Mouse (Mus musculus): ENCODE data around the gene Slc36a4.

The Slc36a4 gene

GRCm38 (mm10) chr9:15721226-15721833, 11.8 kb downstream of the Slc36a4 start:
- intact Hi-C loops (cut with DNase I) = no loop called here

GRCm38 (mm10) chr9:15722506-15722905, 13.0 kb downstream of the Slc36a4 start:
- intact Hi-C loops (cut with DNase I) = no loop called here

- intact Hi-C loops (cut with DNase I) = no loop called here
These were observed 17.6 kb downstream of the Slc36a4 start for GRCm38 (mm10) chr9:15727168-15727567.

- intact Hi-C loops (cut with DNase I) = no loop called here
These were observed 22.5 kb downstream of the Slc36a4 start for GRCm38 (mm10) chr9:15731758-15732748.

- intact Hi-C loops (cut with DNase I) = no loop called here
These were observed 24.7 kb downstream of the Slc36a4 start for GRCm38 (mm10) chr9:15734056-15734866.

GRCm38 (mm10) chr9:15734867-15735131, 25.3 kb downstream of the Slc36a4 start:
- intact Hi-C loops (cut with DNase I) = no loop called here

GRCm38 (mm10) chr9:15737522-15737921, 28.0 kb downstream of the Slc36a4 start:
- intact Hi-C loops (cut with DNase I) = no loop called here

- intact Hi-C loops (cut with DNase I) = no loop called here
These were observed 31.9 kb downstream of the Slc36a4 start for GRCm38 (mm10) chr9:15741428-15741827.

- intact Hi-C loops (cut with DNase I) = no loop called here
These were observed 32.4 kb downstream of the Slc36a4 start for GRCm38 (mm10) chr9:15741931-15742330.

GRCm38 (mm10) chr9:15745985-15746607, 36.6 kb downstream of the Slc36a4 start:
- intact Hi-C loops (cut with DNase I) = no loop called here

- intact Hi-C loops (cut with DNase I) = no loop called here
These were observed 37.1 kb downstream of the Slc36a4 start for GRCm38 (mm10) chr9:15746636-15747035.

GRCm38 (mm10) chr9:15748383-15748782, 38.8 kb downstream of the Slc36a4 start:
- intact Hi-C loops (cut with DNase I) = no loop called here

- intact Hi-C loops (cut with DNase I) = no loop called here
These were observed 49.8 kb downstream of the Slc36a4 start for GRCm38 (mm10) chr9:15759318-15759717.

GRCm38 (mm10) chr9:15766379-15766778, 56.8 kb downstream of the Slc36a4 start:
- intact Hi-C loops (cut with DNase I) = no loop called here

- intact Hi-C loops (cut with DNase I) = no loop called here
These were observed 57.3 kb downstream of the Slc36a4 start for GRCm38 (mm10) chr9:15766821-15767220.

GRCm38 (mm10) chr9:15772766-15773165, 63.2 kb downstream of the Slc36a4 start:
- intact Hi-C loops (cut with DNase I) = no loop called here

- intact Hi-C loops (cut with DNase I) = no loop called here
These were observed 63.9 kb downstream of the Slc36a4 start for GRCm38 (mm10) chr9:15773426-15773825.

- intact Hi-C loops (cut with DNase I) = no loop called here
These were observed 65.4 kb downstream of the Slc36a4 start for GRCm38 (mm10) chr9:15774911-15775310.

- intact Hi-C loops (cut with DNase I) = no loop called here
These were observed 72.4 kb downstream of the Slc36a4 start for GRCm38 (mm10) chr9:15781936-15782335.

- intact Hi-C loops (cut with DNase I) = no loop called here
These were observed 76.7 kb downstream of the Slc36a4 start for GRCm38 (mm10) chr9:15786192-15786591.

- intact Hi-C loops (cut with DNase I) = no loop called here
These were observed 77.1 kb downstream of the Slc36a4 start for GRCm38 (mm10) chr9:15786610-15787009.

All from adrenal gland (tissue).